Mouse (Mus musculus): Measurements from ENCODE around the gene Gna12. TPM values are rescaled to one million over a fixed set of nuclear protein-coding genes. Genes with fewer than 3 reads are reported as not detected.

Gene Gna12
- polyA plus RNA-seq, 1 experiment from 2014 or later = 23.8 TPM

GRCm38 (mm10) chr5:140811390-140811789 lies 18.8 kb downstream of the Gna12 start:
- H3K4me3 ChIP-seq (replicated peaks; ENCODE audit: low read length) = no peak overlapping the region
- no peaks in the 10 kb centered on the region for H3K27me3 ChIP-seq (ENCODE audit: control insufficient read depth, insufficient read depth, low read length)
- no peak overlapping the region for H3K9ac ChIP-seq
- 56% methylated on average over 2 of the region's 2 CpGs for WGBS
- no peaks in the 10 kb centered on the region for H3K36me3 ChIP-seq (replicated peaks; ENCODE audit: control insufficient read depth, insufficient read depth)
- H3K9me3 ChIP-seq (ENCODE audit: control insufficient read depth, low read length) = no peaks in the 10 kb centered on the region
- no peak for DNase-seq (ENCODE audit: low spot score)
- ATAC-seq (ENCODE audit: low FRiP score) = no peak
- H3K27ac ChIP-seq = no peak overlapping the region
- peaks cover 29% of the 10 kb centered on the region for H3K4me1 ChIP-seq (replicated peaks; ENCODE audit: control insufficient read depth, insufficient read depth, low read length)
- H3K4me2 ChIP-seq (replicated peaks) = no peak overlapping the region

- DNase-seq (ENCODE audit: low spot score) = no peak
- Histone ChIP-seq H3K4me1 (replicated peaks; ENCODE audit: control insufficient read depth, insufficient read depth, low read length) (peaks cover 21% of the 10 kb centered on the region; the same call in 1 of the 2 replicates), H3K4me3 (replicated peaks; ENCODE audit: low read length) (no peak overlapping the region), H3K4me2 (replicated peaks) (no peak overlapping the region), H3K9me3 (ENCODE audit: control insufficient read depth, low read length) (no peaks in the 10 kb centered on the region), H3K36me3 (replicated peaks; ENCODE audit: control insufficient read depth, insufficient read depth) (no peaks in the 10 kb centered on the region), H3K9ac (no peak overlapping the region), H3K27ac (no peak overlapping the region), H3K27me3 (ENCODE audit: control insufficient read depth, insufficient read depth, low read length) (no peaks in the 10 kb centered on the region)
- no peak for ATAC-seq (ENCODE audit: low FRiP score)
- WGBS = 57% methylated on average over 2 of the region's 2 CpGs
Measured at GRCm38 (mm10) chr5:140806939-140807338, 23.3 kb downstream of the Gna12 start.

- Histone ChIP-seq H3K27me3 (ENCODE audit: control insufficient read depth, insufficient read depth, low read length) (no peaks in the 10 kb centered on the region), H3K4me1 (replicated peaks; ENCODE audit: control insufficient read depth, insufficient read depth, low read length) (peaks cover 16% of the 10 kb centered on the region; the same call in 1 of the 2 replicates), H3K36me3 (replicated peaks; ENCODE audit: control insufficient read depth, insufficient read depth) (no peaks in the 10 kb centered on the region), H3K9me3 (ENCODE audit: control insufficient read depth, low read length) (no peaks in the 10 kb centered on the region), H3K9ac (no peak overlapping the region), H3K27ac (no peak overlapping the region), H3K4me2 (replicated peaks) (no peak overlapping the region), H3K4me3 (replicated peaks; ENCODE audit: low read length) (no peak overlapping the region)
- ATAC-seq (ENCODE audit: low FRiP score) = no peak
- DNase-seq (ENCODE audit: low spot score) = no peak
- WGBS = 87% methylated on average over 2 of the region's 2 CpGs
Measured at GRCm38 (mm10) chr5:140806252-140806651, 24.0 kb downstream of the Gna12 start.

GRCm38 (mm10) chr5:140801782-140802181 lies 28.4 kb downstream of the Gna12 start:
- Histone ChIP-seq H3K27me3 (ENCODE audit: control insufficient read depth, insufficient read depth, low read length) (no peaks in the 10 kb centered on the region), H3K36me3 (replicated peaks; ENCODE audit: control insufficient read depth, insufficient read depth) (no peaks in the 10 kb centered on the region), H3K9me3 (ENCODE audit: control insufficient read depth, low read length) (no peaks in the 10 kb centered on the region), H3K9ac (no peak overlapping the region), H3K4me1 (replicated peaks; ENCODE audit: control insufficient read depth, insufficient read depth, low read length) (peaks cover 24% of the 10 kb centered on the region; the same call in 1 of the 2 replicates), H3K4me2 (replicated peaks) (no peak overlapping the region), H3K4me3 (replicated peaks; ENCODE audit: low read length) (no peak overlapping the region), H3K27ac (no peak overlapping the region)
- 68% methylated on average over 5 of the region's 5 CpGs for WGBS
- DNase-seq (ENCODE audit: low spot score) (no peak), ATAC-seq (ENCODE audit: low FRiP score) (no peak)

- H3K4me2 ChIP-seq (replicated peaks) = no peak overlapping the region
- no peak for ATAC-seq (ENCODE audit: low FRiP score)
- no peaks in the 10 kb centered on the region for H3K27me3 ChIP-seq (ENCODE audit: control insufficient read depth, insufficient read depth, low read length)
- no peak overlapping the region for H3K27ac ChIP-seq
- DNase-seq (ENCODE audit: low spot score) = no peak
- H3K4me1 ChIP-seq (replicated peaks; ENCODE audit: control insufficient read depth, insufficient read depth, low read length) = peaks cover 21% of the 10 kb centered on the region
- H3K36me3 ChIP-seq (replicated peaks; ENCODE audit: control insufficient read depth, insufficient read depth) = no peaks in the 10 kb centered on the region
- H3K9ac ChIP-seq = no peak overlapping the region
- H3K4me3 ChIP-seq (replicated peaks; ENCODE audit: low read length) = no peak overlapping the region
- no peaks in the 10 kb centered on the region for H3K9me3 ChIP-seq (ENCODE audit: control insufficient read depth, low read length)
- WGBS = 75% methylated on average over 6 of the region's 6 CpGs
Measured at GRCm38 (mm10) chr5:140800288-140800923, 29.8 kb downstream of the Gna12 start.

- peaks cover 25% of the 10 kb centered on the region for H3K4me1 ChIP-seq (replicated peaks; ENCODE audit: control insufficient read depth, insufficient read depth, low read length)
- no peak overlapping the region for H3K27ac ChIP-seq
- no peaks in the 10 kb centered on the region for H3K9me3 ChIP-seq (ENCODE audit: control insufficient read depth, low read length)
- no peak overlapping the region; the same call in 1 of the 2 replicates for H3K9ac ChIP-seq
- H3K4me2 ChIP-seq (replicated peaks) = no peak overlapping the region
- H3K4me3 ChIP-seq (replicated peaks; ENCODE audit: low read length) = no peak overlapping the region
- H3K36me3 ChIP-seq (replicated peaks; ENCODE audit: control insufficient read depth, insufficient read depth) = no peaks in the 10 kb centered on the region
- ATAC-seq (ENCODE audit: low FRiP score) (no peak), DNase-seq (ENCODE audit: low spot score) (no peak)
- 43% methylated on average over 2 of the region's 2 CpGs for WGBS
- no peaks in the 10 kb centered on the region for H3K27me3 ChIP-seq (ENCODE audit: control insufficient read depth, insufficient read depth, low read length)
Measured at GRCm38 (mm10) chr5:140799190-140799589, 31.0 kb downstream of the Gna12 start.

- DNase-seq (ENCODE audit: low spot score) (no peak), ATAC-seq (ENCODE audit: low FRiP score) (no peak)
- no peak overlapping the region for H3K4me3 ChIP-seq (replicated peaks; ENCODE audit: low read length)
- peaks cover 27% of the 10 kb centered on the region for H3K4me1 ChIP-seq (replicated peaks; ENCODE audit: control insufficient read depth, insufficient read depth, low read length)
- H3K36me3 ChIP-seq (replicated peaks; ENCODE audit: control insufficient read depth, insufficient read depth) = no peaks in the 10 kb centered on the region
- WGBS = 70% methylated on average over 5 of the region's 5 CpGs
- H3K4me2 ChIP-seq (replicated peaks) = no peak overlapping the region
- H3K27me3 ChIP-seq (ENCODE audit: control insufficient read depth, insufficient read depth, low read length) = no peaks in the 10 kb centered on the region
- H3K27ac ChIP-seq = no peak overlapping the region
- no peak overlapping the region; the same call in 1 of the 2 replicates for H3K9ac ChIP-seq
- H3K9me3 ChIP-seq (ENCODE audit: control insufficient read depth, low read length) = no peaks in the 10 kb centered on the region
Measured at GRCm38 (mm10) chr5:140798775-140799174, 31.5 kb downstream of the Gna12 start.

- Histone ChIP-seq H3K36me3 (replicated peaks; ENCODE audit: control insufficient read depth, insufficient read depth) (no peaks in the 10 kb centered on the region), H3K27me3 (ENCODE audit: control insufficient read depth, insufficient read depth, low read length) (no peaks in the 10 kb centered on the region), H3K4me2 (replicated peaks) (no peak overlapping the region), H3K27ac (peak overlapping the region; percentile 7; the same call in 1 of the 2 replicates), H3K9me3 (ENCODE audit: control insufficient read depth, low read length) (no peaks in the 10 kb centered on the region), H3K9ac (no peak overlapping the region), H3K4me3 (replicated peaks; ENCODE audit: low read length) (no peak overlapping the region), H3K4me1 (replicated peaks; ENCODE audit: control insufficient read depth, insufficient read depth, low read length) (peaks cover 27% of the 10 kb centered on the region)
- 66% methylated on average over 7 of the region's 7 CpGs for WGBS
- ATAC-seq (ENCODE audit: low FRiP score) = no peak
- no peak for DNase-seq (ENCODE audit: low spot score)
Measured at GRCm38 (mm10) chr5:140798158-140798557, 32.1 kb downstream of the Gna12 start.

- H3K4me2 ChIP-seq (replicated peaks) = no peak overlapping the region
- DNase-seq (ENCODE audit: low spot score) = no peak
- WGBS = 68% methylated on average over 3 of the region's 3 CpGs
- H3K4me3 ChIP-seq (replicated peaks; ENCODE audit: low read length) = no peak overlapping the region
- H3K9me3 ChIP-seq (ENCODE audit: control insufficient read depth, low read length) = no peaks in the 10 kb centered on the region
- H3K36me3 ChIP-seq (replicated peaks; ENCODE audit: control insufficient read depth, insufficient read depth) = no peaks in the 10 kb centered on the region
- H3K9ac ChIP-seq = no peak overlapping the region
- ATAC-seq (ENCODE audit: low FRiP score) = no peak
- H3K27ac ChIP-seq = no peak overlapping the region
- no peaks in the 10 kb centered on the region for H3K27me3 ChIP-seq (ENCODE audit: control insufficient read depth, insufficient read depth, low read length)
- H3K4me1 ChIP-seq (replicated peaks; ENCODE audit: control insufficient read depth, insufficient read depth, low read length) = peaks cover 47% of the 10 kb centered on the region
Measured at GRCm38 (mm10) chr5:140796051-140796450, 34.2 kb downstream of the Gna12 start.

GRCm38 (mm10) chr5:140795176-140795575 lies 35.1 kb downstream of the Gna12 start:
- ATAC-seq (ENCODE audit: low FRiP score) = no peak
- Histone ChIP-seq H3K4me2 (replicated peaks) (no peak overlapping the region), H3K36me3 (replicated peaks; ENCODE audit: control insufficient read depth, insufficient read depth) (no peaks in the 10 kb centered on the region), H3K9ac (0 out of 2 replicates have a peak overlapping the region, but pooled peaks have one; percentile 12), H3K4me3 (replicated peaks; ENCODE audit: low read length) (no peak overlapping the region), H3K27ac (no peak overlapping the region), H3K27me3 (ENCODE audit: control insufficient read depth, insufficient read depth, low read length) (no peaks in the 10 kb centered on the region), H3K9me3 (ENCODE audit: control insufficient read depth, low read length) (no peaks in the 10 kb centered on the region), H3K4me1 (replicated peaks; ENCODE audit: control insufficient read depth, insufficient read depth, low read length) (peaks cover 56% of the 10 kb centered on the region)
- 56% methylated on average over 2 of the region's 2 CpGs for WGBS
- no peak for DNase-seq (ENCODE audit: low spot score)
